Mouse (Mus musculus) lung, postnatal 0 days (tissue): ENCODE data around the gene Gm38431.
A peak's percentile ranks its signal among the peaks of the same experiment; 100 is the strongest.

Experiments
- CTCF ChIP-seq: IDR thresholded peaks from 2 replicates; pipeline ENCODE4 v1.5.1; 2016; ENCODE audit warnings: antibody characterized with exemption, mild to moderate bottlenecking
- EP300 ChIP-seq: IDR thresholded peaks from 2 replicates; pipeline ENCODE4 v1.6.1; 2016; ENCODE audit warnings: antibody characterized with exemption, mild to moderate bottlenecking, control low read depth

- no peak; the same call in 1 of the 2 replicates for TF ChIP-seq CTCF
- TF ChIP-seq EP300, result peak; percentile 55; the same call in 1 of the 2 replicates
These were observed at the start of gene Gm38431, which contains the start of gene Raver1 for GRCm38 (mm10) chr9:21091707-21092320.
